Mouse (Mus musculus) CD4-positive, CD25-positive, alpha-beta regulatory T cell, adult 4 months (primary cell): Measurements from ENCODE around the gene Krt80. TPM values are rescaled to one million over a fixed set of nuclear protein-coding genes. Genes with fewer than 3 reads are reported as not detected.

ENCODE experiments used
- ATAC-seq: one replicate; pipeline ENCODE4 v1.8.0; 2017
- polyA plus RNA-seq, 2 experiments: library from polyadenylated mRNA; unstranded; fragments of 100-300 nt; shearing (Covaris generic); gene quantifications; one replicate each; pipeline ENCODE4 v1.2.1; 2017

Gene Krt80
- polyA plus RNA-seq, 2 experiments from 2014 or later, result 0.22 TPM; not detected in 1

DNA sequence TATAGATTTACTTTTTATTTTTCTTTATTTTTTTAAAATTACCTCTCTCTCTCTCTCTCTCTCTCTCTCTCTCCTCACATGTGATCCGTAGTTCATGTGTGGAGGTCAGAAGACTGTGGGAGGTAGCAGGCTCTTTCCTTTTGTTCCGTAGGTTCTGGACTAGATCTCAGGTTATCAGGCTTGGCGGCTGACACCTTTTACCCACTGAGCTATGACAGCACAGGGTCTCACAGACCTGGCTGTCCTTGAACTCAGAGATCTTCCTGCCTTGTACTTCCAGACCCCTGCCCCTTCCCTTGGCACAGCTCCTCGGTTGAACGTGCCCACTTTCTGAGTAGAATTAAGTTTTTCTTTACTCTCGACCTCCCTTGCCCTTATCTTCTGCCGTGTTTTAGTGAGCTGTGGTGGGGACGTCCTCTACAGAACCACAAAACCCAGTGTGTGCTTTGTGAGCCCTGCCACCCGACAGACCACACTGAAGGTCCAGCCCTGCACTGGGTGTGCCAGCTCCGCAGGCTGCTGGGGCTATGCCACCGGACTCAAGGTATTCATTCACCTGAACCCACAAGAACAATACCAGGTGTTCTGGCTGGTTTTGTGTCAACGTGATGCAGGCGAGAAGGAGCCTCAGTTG is 53.6 kb downstream of the Krt80 start:
- no peak for ATAC-seq

DNA sequence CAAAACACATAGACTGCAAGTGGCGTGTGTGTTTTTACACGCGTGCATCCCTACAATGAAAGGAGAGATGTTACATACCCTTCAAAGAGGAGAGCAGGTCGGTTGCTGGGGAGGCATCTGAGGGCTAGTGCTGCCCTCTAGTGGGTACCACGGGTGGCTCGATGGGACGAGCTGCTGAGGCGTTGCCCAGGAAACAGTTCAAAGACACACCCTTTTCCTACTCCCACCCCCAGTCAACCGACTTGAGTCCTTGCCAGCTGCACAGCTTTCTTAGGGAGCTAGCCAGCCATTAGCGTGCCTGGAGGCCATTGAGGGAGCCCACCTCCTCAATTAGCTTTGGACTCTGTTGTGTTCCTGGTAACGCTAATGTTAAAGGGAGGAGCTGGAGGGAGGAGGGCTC is 54.1 kb downstream of the Krt80 start:
- ATAC-seq, result peak; percentile 99

DNA sequence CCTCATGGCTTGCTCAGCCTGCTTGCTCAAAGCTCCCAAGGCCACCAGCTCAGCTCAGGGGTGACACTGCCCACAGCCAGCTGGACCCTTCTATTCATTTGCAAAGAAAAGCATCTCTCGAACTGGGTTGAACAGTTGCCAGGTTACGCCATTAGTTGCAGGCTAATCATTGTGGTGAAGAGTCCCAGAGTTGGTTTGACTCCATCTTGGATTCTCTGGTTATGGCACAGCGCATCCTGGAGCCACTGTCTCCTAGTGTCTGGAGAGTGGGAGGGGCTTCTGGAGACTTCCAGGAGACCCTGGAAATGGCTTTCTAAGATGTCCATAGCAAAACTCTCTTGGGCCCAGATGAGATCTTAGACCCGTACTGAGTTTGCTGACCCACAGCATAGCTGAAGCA is 54.6 kb downstream of the Krt80 start:
- no peak for ATAC-seq

DNA sequence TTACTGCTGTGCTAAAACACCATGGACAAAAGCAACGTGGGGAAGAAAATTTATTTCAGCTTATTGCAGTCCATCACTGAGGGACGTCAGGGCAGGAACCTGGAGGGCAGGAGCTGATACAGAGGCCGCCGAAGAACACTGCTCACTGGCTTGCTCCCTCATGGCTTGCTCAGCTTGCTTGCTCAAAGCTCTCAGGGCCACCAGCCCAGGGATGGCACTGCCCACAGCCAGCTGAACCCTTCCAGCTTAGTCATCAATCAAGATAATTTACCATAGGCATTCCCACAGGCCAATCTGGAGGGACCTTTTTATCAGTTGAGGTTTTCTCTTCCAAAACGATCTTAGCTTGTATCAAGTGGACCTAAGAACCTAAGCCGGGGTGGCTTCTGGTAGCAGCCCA is 58.0 kb downstream of the Krt80 start:
- ATAC-seq, result no peak

DNA sequence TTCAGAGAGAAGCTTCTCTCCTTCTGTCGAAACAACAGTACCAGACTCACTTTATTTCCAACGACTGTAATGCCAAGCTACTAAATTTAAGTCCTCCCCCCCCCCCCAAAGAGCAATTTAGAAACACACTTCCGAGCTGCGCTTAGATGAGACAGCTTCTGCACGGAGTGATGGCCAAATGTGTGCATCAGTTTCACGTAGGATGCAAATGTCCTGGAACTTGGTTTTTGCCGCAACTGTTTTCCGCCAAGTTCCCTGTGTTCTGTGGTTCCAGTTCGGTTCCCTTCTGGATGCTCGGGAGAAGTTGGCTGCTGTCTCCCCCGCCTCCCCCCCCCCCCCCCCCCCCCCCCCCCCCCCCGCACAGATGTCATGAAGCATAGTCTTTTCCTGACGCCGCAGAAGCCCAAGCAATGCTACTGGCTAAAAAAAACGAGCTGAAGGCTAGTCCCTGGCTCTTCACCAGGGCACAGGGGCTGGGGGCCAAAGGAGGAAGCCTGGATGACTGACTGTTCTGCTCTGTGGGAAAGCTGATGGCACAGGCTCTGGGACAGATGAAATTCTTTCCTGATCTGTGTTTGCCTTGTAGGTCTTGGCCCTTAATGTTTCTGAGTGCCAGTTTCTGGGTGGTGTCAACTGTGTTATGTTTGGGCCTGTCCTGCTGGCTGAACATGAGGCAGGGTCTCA is 58.7 kb downstream of the Krt80 start:
- no peak for ATAC-seq

DNA sequence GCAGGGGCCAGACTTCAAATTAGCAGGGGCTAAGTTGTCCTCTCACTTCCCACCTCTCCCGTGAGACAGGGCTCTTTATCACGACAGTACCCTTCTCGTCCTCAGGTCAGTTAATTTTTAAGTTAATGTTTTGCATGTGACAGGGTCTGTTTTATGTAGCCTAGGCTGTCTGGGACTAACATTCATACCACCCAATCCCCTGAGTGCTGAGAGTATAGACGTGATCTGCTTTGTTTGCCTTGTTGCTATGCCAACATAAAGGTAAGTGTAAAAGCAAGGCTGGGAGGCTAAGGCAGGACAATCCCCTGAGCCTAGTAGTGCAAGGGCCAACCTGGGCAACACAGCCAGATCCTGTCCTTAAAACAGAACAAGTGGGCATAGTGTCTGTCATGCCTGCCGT is 60.5 kb downstream of the Krt80 start:
- ATAC-seq, result no peak

DNA sequence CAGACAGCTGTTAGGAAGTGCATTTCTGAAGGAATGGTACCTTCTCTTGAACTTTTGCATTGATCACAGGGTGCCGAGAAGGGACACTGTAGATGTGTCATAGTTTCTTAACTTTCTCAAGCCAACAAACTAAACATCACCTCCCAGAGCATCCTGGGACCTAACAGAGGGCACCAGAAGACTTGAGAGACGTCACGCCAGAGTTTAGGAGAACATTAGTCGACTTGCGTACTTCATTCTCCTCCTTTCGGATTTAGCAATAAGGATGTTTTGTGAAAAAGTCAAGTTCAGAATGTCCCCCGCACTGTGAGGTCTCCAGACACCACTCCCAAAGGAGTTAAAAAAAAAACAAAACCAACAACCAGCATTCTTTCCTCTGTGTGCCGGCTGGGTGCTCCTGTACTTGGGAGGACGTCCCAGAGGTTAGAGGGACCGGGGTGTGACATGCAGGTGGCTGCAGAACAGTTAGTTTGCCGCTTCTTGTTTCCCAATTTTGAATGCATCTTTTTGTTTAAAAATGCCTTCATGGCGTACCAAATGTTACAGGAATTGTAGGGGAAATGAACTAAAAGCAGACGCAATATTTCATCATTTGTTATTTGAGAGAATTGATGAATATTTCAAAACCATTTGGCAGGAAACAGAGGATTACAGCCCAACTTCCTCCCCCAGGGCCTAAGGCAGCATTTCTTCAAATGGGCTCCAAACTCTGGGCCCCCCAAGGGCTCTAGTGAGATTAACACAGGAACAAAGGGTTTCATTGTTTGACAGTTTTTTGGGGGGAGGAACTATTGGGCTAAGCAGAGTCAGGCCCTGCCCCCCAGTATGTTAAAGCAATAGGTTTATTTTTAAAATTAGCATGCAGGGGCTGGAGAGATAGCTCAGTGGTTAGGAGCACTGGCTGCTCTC is 61.3 kb downstream of the Krt80 start:
- ATAC-seq, result no peak

DNA sequence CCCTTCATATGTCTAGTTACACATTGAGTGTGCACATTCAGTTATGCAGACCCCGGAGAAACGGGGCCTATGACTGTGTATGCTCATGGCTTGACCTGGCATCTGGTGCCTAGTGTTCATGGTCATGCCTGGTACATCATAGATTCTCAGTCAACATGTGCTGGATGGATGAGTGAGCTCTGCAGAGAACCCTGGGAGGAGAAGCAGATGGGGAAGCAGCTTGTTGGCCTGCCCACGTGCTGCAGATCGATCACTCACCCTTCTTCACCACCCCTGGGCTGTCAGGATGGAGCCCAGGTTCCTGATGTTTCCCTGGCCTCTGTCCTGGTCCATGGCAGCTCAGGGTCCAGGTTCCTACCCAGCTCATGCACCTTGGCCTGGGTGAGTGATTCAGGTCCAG is 63.5 kb downstream of the Krt80 start:
- no peak for ATAC-seq

DNA sequence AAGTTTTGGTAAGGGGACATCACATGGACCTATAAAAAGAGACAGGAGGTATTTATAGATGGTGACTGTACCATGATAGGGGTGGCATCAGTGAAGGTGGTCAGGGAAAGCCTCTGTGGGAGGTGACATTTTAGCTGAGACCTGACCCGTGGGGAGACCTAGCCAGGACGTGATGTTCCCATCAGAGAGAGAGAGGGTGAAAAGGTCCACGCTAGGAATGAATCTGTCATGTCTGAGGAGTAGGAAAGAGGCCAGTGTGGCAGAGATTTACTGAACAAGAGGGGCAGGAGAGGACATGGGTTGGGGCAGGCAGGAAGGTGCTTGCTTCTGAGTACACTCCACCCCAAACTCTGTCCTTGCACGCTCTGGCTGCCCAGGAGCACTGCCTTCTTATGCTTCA is 66.1 kb downstream of the Krt80 start:
- ATAC-seq, result no peak

DNA sequence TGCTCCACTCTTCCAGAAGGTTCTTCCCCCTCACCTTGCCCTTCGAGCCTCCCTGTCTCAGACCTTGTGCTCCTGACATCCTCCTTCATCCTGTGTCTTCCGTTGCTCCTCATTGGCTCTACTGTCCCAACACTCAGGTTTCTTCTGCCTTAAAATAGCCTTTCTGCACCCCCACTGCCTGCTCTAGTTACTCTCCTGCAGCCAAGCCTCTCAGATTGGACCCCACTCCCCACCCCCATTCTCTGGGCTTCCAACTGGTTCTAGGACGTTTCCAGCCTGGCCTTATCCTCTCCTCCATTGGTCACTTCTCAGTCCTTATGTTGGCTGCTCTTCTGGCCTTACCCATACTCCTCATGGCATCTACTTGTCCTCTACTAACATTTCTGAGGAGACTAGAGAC is 67.8 kb downstream of the Krt80 start:
- ATAC-seq, result no peak

DNA sequence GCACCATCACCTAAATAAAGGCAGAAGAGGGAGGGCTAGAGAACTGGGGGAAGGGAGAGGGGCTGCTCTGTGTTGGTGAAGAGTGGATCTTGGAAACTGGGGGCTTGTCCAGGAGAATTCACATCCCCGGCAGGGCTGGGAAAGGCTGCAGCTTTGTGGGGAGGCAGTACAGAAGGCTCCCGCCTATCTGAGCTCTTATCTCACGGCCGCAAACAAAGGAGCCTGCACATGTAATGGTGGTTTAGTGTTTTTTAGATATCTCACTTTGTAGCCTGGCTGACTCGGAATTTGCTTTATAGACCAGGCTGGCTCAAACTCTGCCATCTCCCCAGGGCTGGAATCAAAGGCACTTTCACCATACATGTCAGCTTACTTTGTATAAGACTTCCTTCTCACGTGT is 69.8 kb downstream of the Krt80 start:
- ATAC-seq, result no peak

DNA sequence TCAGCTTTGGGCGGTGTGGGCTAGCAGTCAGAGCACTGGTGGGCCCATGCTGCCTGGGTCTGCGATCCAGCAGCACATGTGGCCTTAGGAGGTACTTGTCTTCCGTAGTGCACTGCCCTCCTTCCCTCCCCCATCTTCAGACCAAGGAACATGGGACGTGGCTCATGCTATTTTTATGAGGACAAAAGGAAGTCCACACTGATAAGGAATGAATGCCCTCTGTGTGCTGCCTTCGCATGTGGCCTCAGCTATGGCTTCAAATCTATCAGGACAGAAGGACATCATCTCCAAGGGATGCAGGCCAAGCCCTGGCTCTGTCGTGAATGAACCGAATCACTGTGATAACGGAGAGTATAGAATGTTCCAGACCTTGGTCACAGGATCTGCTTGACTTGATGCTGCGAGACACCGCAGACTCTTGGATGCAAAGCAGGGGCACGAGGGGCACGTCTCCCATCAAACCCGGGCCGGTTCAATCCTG is 70.4 kb downstream of the Krt80 start:
- no peak for ATAC-seq

DNA sequence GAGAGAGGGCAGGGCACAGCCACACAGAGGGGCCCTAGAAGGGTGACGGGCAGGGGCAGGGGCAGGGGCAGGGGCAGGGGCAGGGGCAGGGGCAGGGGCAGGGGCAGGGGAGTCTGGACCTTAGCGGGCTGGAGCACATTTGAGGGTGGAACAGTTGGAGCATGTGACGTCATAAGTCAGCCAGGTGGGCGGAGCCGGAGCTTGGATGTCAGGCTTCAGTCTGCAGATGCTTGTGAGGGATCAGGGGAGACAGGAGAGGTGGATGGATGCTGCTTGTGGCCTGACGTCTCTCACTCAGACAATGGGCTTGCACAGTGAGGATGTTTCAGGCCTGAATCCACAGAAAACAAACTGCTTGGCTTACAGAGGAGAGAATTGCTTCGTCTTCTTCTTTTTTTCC is 71.4 kb downstream of the Krt80 start:
- no peak for ATAC-seq

DNA sequence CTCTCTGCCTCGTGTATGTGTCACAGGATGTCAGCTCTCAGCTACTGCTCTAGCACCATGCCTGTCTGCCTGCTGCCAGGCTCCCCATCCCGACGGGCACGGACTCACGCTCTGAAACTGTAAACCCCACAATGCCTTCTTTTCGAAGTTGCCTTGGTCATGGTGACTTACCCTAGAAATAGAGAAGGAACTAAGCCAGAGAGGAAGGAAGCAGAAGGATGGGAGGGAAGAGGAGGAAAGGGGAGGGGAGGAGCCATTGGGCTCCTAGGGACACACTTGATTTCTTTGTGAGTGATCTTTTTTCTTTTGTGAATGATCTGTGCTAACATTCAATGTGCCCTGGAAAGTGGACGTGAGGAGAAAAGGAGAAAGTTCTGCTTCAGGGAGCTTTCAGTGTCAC is 72.0 kb downstream of the Krt80 start:
- ATAC-seq, result no peak

Other genes with a start within 250 kb of the Krt80 start
- 1 to 10 TPM; 3.8 to 5.2 TPM for gene Acvrl1, start 241.6 kb downstream of the Krt80 start, polyA plus RNA-seq
- 1 to 10 TPM; 4.0 to 5.4 TPM for gene Acvr1b, start 196.1 kb downstream of the Krt80 start, polyA plus RNA-seq
- under 1 TPM in 1 of 2 experiments, not detected in 1; 0.47 TPM for gene Grasp, start 146.0 kb downstream of the Krt80 start, polyA plus RNA-seq
- 100 to 1,000 TPM in 1 of 2 experiments, 10 to 100 TPM in 1; 57.3 to 120 TPM for gene Nr4a1, start 115.9 kb downstream of the Krt80 start, polyA plus RNA-seq
- 10 to 100 TPM; 67.8 to 79.0 TPM for gene Atg101, start 85.9 kb downstream of the Krt80 start, polyA plus RNA-seq
- gene 6030408B16Rik, start 77.0 kb downstream of the Krt80 start, polyA plus RNA-seq, result not detected
- under 1 TPM in 1 of 2 experiments, not detected in 1; 0.08 TPM for gene Krt7, start 40.9 kb upstream of the Krt80 start, polyA plus RNA-seq
- 1 to 10 TPM in 1 of 2 experiments, under 1 TPM in 1; 0.66 to 1.1 TPM for gene Krt87, start 68.6 kb upstream of the Krt80 start, polyA plus RNA-seq
- not detected for gene Krt88, start 77.6 kb upstream of the Krt80 start, polyA plus RNA-seq
- not detected for gene Krt81, start 93.6 kb upstream of the Krt80 start, polyA plus RNA-seq
- not detected for gene Krt86, start 103.3 kb upstream of the Krt80 start, polyA plus RNA-seq
- gene Krt83, start 121.3 kb upstream of the Krt80 start, polyA plus RNA-seq, result 1 to 10 TPM; 3.2 to 7.4 TPM
- gene Gm49425, start 147.1 kb upstream of the Krt80 start, polyA plus RNA-seq, result not detected
- gene Krt84, start 162.7 kb upstream of the Krt80 start, polyA plus RNA-seq, result not detected
- gene Krt82, start 180.5 kb upstream of the Krt80 start, polyA plus RNA-seq, result not detected
- not detected for gene Krt90, start 192.8 kb upstream of the Krt80 start, polyA plus RNA-seq
- gene Krt75, start 203.7 kb upstream of the Krt80 start, polyA plus RNA-seq, result not detected